Mouse (Mus musculus): ENCODE measurements at regions not wholly inside any gene's neighbourhood (a gene's known extent, or its start where the extent isn't known, plus 50 kb on each side); places are given as distances from the start of the nearest gene placed in this dataset.
"Not testable (repeated sequence)": the region's sequence is repeated elsewhere in the genome, so short reads cannot be mapped to it uniquely, and the experiment has no call there.

GRCm38 (mm10) chr9:78769168-78769567, 153.8 kb downstream of the Cd109 start:
- no peaks in the 10 kb centered on the region for H3K9me3 ChIP-seq
- ATAC-seq (ENCODE audit: low FRiP score, low read depth), result no peak
- H3K4me3 ChIP-seq, result no peak overlapping the region
- WGBS, result 41% methylated on average over 5 of the region's 5 CpGs
- no peak overlapping the region for H3K4me2 ChIP-seq (replicated peaks)
- H3K4me1 ChIP-seq, result no peaks in the 10 kb centered on the region
- no peaks in the 10 kb centered on the region for H3K36me3 ChIP-seq
- no peak overlapping the region for H3K27ac ChIP-seq
- no peaks in the 10 kb centered on the region for H3K27me3 ChIP-seq (replicated peaks)
- H3K9ac ChIP-seq, result no peak overlapping the region

- Histone ChIP-seq H3K4me3 (no peak overlapping the region), H3K9me3 (no peaks in the 10 kb centered on the region), H3K9ac (no peak overlapping the region), H3K27ac (no peak overlapping the region), H3K36me3 (no peaks in the 10 kb centered on the region), H3K4me2 (replicated peaks) (no peak overlapping the region), H3K4me1 (no peaks in the 10 kb centered on the region), H3K27me3 (replicated peaks) (no peaks in the 10 kb centered on the region)
- 52% methylated on average over 3 of the region's 3 CpGs for WGBS
- ATAC-seq (ENCODE audit: low FRiP score, low read depth), result no peak
These were observed 158.6 kb downstream of the Cd109 start for GRCm38 (mm10) chr9:78773936-78774335.

- ATAC-seq (ENCODE audit: low FRiP score, low read depth), result 0 out of 2 replicates have a peak, but pooled peaks have one; percentile 25
- Histone ChIP-seq H3K4me2 (replicated peaks) (no peak overlapping the region), H3K9me3 (no peaks in the 10 kb centered on the region), H3K27me3 (replicated peaks) (no peaks in the 10 kb centered on the region), H3K4me1 (no peaks in the 10 kb centered on the region), H3K27ac (no peak overlapping the region), H3K4me3 (no peak overlapping the region), H3K9ac (no peak overlapping the region), H3K36me3 (no peaks in the 10 kb centered on the region)
- WGBS, result 18% methylated on average over 5 of the region's 5 CpGs
These were observed 160.1 kb downstream of the Cd109 start for GRCm38 (mm10) chr9:78775462-78775861.

- no peak overlapping the region for H3K27ac ChIP-seq
- no peaks in the 10 kb centered on the region for H3K27me3 ChIP-seq (replicated peaks)
- H3K9me3 ChIP-seq, result no peaks in the 10 kb centered on the region
- no peaks in the 10 kb centered on the region for H3K4me1 ChIP-seq
- ATAC-seq (ENCODE audit: low FRiP score, low read depth), result no peak
- no peak overlapping the region for H3K4me2 ChIP-seq (replicated peaks)
- no peak overlapping the region for H3K9ac ChIP-seq
- 92% methylated on average over 4 of the region's 4 CpGs for WGBS
- H3K36me3 ChIP-seq, result no peaks in the 10 kb centered on the region
- no peak overlapping the region for H3K4me3 ChIP-seq
These were observed 165.2 kb downstream of the Cd109 start for GRCm38 (mm10) chr9:78780595-78780994.

GRCm38 (mm10) chr9:78782297-78782696, 167.0 kb downstream of the Cd109 start:
- H3K4me2 ChIP-seq (replicated peaks), result no peak overlapping the region
- no peaks in the 10 kb centered on the region for H3K9me3 ChIP-seq
- H3K4me1 ChIP-seq, result no peaks in the 10 kb centered on the region
- ATAC-seq (ENCODE audit: low FRiP score, low read depth), result no peak
- 89% methylated on average over 4 of the region's 4 CpGs for WGBS
- no peaks in the 10 kb centered on the region for H3K27me3 ChIP-seq (replicated peaks)
- no peaks in the 10 kb centered on the region for H3K36me3 ChIP-seq
- no peak overlapping the region for H3K27ac ChIP-seq
- no peak overlapping the region for H3K9ac ChIP-seq
- no peak overlapping the region for H3K4me3 ChIP-seq

- no peak overlapping the region for H3K9ac ChIP-seq
- H3K27me3 ChIP-seq (replicated peaks), result no peaks in the 10 kb centered on the region
- H3K4me3 ChIP-seq, result no peak overlapping the region
- no peaks in the 10 kb centered on the region for H3K9me3 ChIP-seq
- WGBS, result 86% methylated on average over 8 of the region's 8 CpGs
- no peak for ATAC-seq (ENCODE audit: low FRiP score, low read depth)
- H3K27ac ChIP-seq, result no peak overlapping the region
- H3K4me1 ChIP-seq, result no peaks in the 10 kb centered on the region
- no peaks in the 10 kb centered on the region for H3K36me3 ChIP-seq
- H3K4me2 ChIP-seq (replicated peaks), result no peak overlapping the region
These were observed 167.5 kb downstream of the Cd109 start for GRCm38 (mm10) chr9:78782860-78783259.

- ATAC-seq (ENCODE audit: low FRiP score, low read depth), result peak; percentile 80
These were observed 172.5 kb downstream of the Cd109 start for GRCm38 (mm10) chr9:78787866-78788265.

GRCm38 (mm10) chr9:78789703-78790102, 174.4 kb downstream of the Cd109 start:
- H3K4me2 ChIP-seq (replicated peaks), result no peak overlapping the region
- no peak overlapping the region for H3K27ac ChIP-seq
- no peak overlapping the region for H3K4me3 ChIP-seq
- H3K36me3 ChIP-seq, result no peaks in the 10 kb centered on the region
- peak; percentile 72 for ATAC-seq (ENCODE audit: low FRiP score, low read depth)
- H3K27me3 ChIP-seq (replicated peaks), result no peaks in the 10 kb centered on the region
- no peaks in the 10 kb centered on the region for H3K9me3 ChIP-seq
- no peak overlapping the region for H3K9ac ChIP-seq
- no peaks in the 10 kb centered on the region for H3K4me1 ChIP-seq

More at GRCm38 (mm10) chr9:78787866-78788265, 172.5 kb downstream of the Cd109 start:
- WGBS, result 25% methylated on average over 1 of the region's 1 CpGs
- Histone ChIP-seq H3K27ac (no peak overlapping the region), H3K36me3 (no peaks in the 10 kb centered on the region), H3K4me2 (replicated peaks) (no peak overlapping the region), H3K4me1 (no peaks in the 10 kb centered on the region), H3K9me3 (no peaks in the 10 kb centered on the region), H3K27me3 (replicated peaks) (no peaks in the 10 kb centered on the region), H3K4me3 (no peak overlapping the region), H3K9ac (no peak overlapping the region)

- H3K4me2 ChIP-seq (replicated peaks), result no peak overlapping the region
These were observed 174.8 kb downstream of the Cd109 start for GRCm38 (mm10) chr9:78790155-78790554.

GRCm38 (mm10) chr9:78795801-78796200, 180.5 kb downstream of the Cd109 start:
- Histone ChIP-seq H3K4me3 (no peak overlapping the region), H3K27me3 (replicated peaks) (no peaks in the 10 kb centered on the region), H3K36me3 (no peaks in the 10 kb centered on the region), H3K9me3 (no peaks in the 10 kb centered on the region), H3K4me1 (no peaks in the 10 kb centered on the region), H3K4me2 (replicated peaks) (no peak overlapping the region), H3K27ac (no peak overlapping the region), H3K9ac (no peak overlapping the region)
- ATAC-seq (ENCODE audit: low FRiP score, low read depth), result no peak
- WGBS, result 67% methylated on average over 1 of the region's 1 CpGs

More at GRCm38 (mm10) chr9:78790155-78790554, 174.8 kb downstream of the Cd109 start:
- Histone ChIP-seq H3K27me3 (replicated peaks) (no peaks in the 10 kb centered on the region), H3K9me3 (no peaks in the 10 kb centered on the region), H3K4me1 (no peaks in the 10 kb centered on the region), H3K36me3 (no peaks in the 10 kb centered on the region), H3K4me3 (no peak overlapping the region), H3K9ac (no peak overlapping the region), H3K27ac (no peak overlapping the region)
- WGBS, result 75% methylated on average over 2 of the region's 2 CpGs
- ATAC-seq (ENCODE audit: low FRiP score, low read depth), result no peak

- WGBS, result 76% methylated on average over 4 of the region's 4 CpGs
- Histone ChIP-seq H3K36me3 (no peaks in the 10 kb centered on the region), H3K9ac (no peak overlapping the region), H3K27me3 (replicated peaks) (no peaks in the 10 kb centered on the region), H3K9me3 (no peaks in the 10 kb centered on the region), H3K27ac (no peak overlapping the region), H3K4me3 (no peak overlapping the region), H3K4me2 (replicated peaks) (no peak overlapping the region), H3K4me1 (no peaks in the 10 kb centered on the region)
- no peak for ATAC-seq (ENCODE audit: low FRiP score, low read depth)
These were observed 201.9 kb downstream of the Cd109 start for GRCm38 (mm10) chr9:78817221-78817620.

GRCm38 (mm10) chr9:78821554-78822212, 206.3 kb downstream of the Cd109 start:
- not testable (repeated sequence) for H3K36me3 ChIP-seq; H3K9me3 ChIP-seq; H3K27me3 ChIP-seq (replicated peaks); H3K4me1 ChIP-seq; H3K27ac ChIP-seq
- Histone ChIP-seq H3K4me2 (replicated peaks) (peak overlapping the region; percentile 59), H3K4me3 (peak overlapping the region; percentile 26), H3K9ac (0 out of 2 replicates have a peak overlapping the region, but pooled peaks have one; percentile 17)
- ATAC-seq (ENCODE audit: low FRiP score, low read depth), result peak; percentile 91
- 11% methylated on average over 50 of the region's 52 CpGs for WGBS

GRCm38 (mm10) chr9:78844969-78845683, 229.8 kb downstream of the Cd109 start:
- H3K36me3 ChIP-seq, result no peaks in the 10 kb centered on the region
- 76% methylated on average over 9 of the region's 9 CpGs for WGBS
- H3K27me3 ChIP-seq (replicated peaks), result no peaks in the 10 kb centered on the region
- no peak overlapping the region for H3K27ac ChIP-seq
- H3K9ac ChIP-seq, result no peak overlapping the region
- ATAC-seq (ENCODE audit: low FRiP score, low read depth), result no peak
- no peaks in the 10 kb centered on the region for H3K4me1 ChIP-seq
- H3K9me3 ChIP-seq, result no peaks in the 10 kb centered on the region
- H3K4me3 ChIP-seq, result no peak overlapping the region
- H3K4me2 ChIP-seq (replicated peaks), result no peak overlapping the region
